In the genomic region with DNA sequence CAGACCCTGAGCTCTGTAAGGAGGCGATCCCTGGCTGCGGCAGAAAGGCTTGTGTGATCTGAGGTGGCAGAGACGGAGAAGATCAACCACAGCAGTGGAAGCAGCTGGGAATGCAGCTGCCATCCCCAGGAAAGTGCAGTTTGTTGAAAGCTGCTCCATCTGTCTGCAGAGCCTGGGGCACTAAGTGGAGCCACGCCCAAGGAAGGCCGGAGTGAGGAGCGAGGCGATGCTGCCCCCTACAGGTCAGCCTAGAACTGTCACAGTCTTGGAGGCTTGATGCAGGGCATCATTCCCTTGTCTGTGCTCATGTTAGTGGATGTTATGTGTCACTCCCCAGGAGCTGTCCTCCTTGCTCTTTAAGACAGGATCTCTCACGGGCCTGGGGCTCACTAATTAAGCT, we compare ENCODE assay signal across 8 mouse cellular contexts. TPM values are rescaled to one million over a fixed set of nuclear protein-coding genes. Genes with fewer than 3 reads are reported as not detected.
A peak's percentile ranks its signal among the peaks of the same experiment; 100 is the strongest.
DNase-seq lines count a peak whose midpoint lies in the region; ATAC-seq lines count a peak whose summit lies in the region.

No protein-coding gene starts in this region.

- no peak overlapping the region for H3K4me3 ChIP-seq in hindbrain, embryonic 13.5 days

- no peak overlapping the region for H3K27ac ChIP-seq in hindbrain, embryonic 13.5 days

- H3K9ac ChIP-seq in hindbrain, embryonic 13.5 days, result no peak overlapping the region; the same call in 1 of the 2 replicates

- H3K4me1 ChIP-seq in hindbrain, embryonic 13.5 days (replicated peaks), result peaks cover 7% of the 10 kb centered on the region

- H3K36me3 ChIP-seq in hindbrain, embryonic 13.5 days, result no peaks in the 10 kb centered on the region

- DNase-seq in NIH3T3 (ENCODE audit: low read depth), result peak; percentile 93
- peak; percentile 93 to 95 for DNase-seq in cerebellum, postnatal 10 days
- DNase-seq in frontal cortex, postnatal 14 days (ENCODE audit: low spot score in 2 of 2), result peak; percentile 62 to 84
- DNase-seq in layer of hippocampus, postnatal 14 days (ENCODE audit: low spot score in 2 of 2), result peak; percentile 81 to 82
- peak; percentile 88 for DNase-seq in lung, postnatal 10 days
- DNase-seq in ovary, postnatal 36 days (ENCODE audit: low spot score), result peak; percentile 83
- peak; percentile 89 for DNase-seq in thymus, postnatal 14 days

- peak overlapping the region; percentile 18; the same call in 1 of the 2 replicates for H3K4me2 ChIP-seq in hindbrain, embryonic 13.5 days

- WGBS in hindbrain, embryonic 13.5 days, result 5% methylated on average over 8 of the region's 8 CpGs

- no peaks in the 10 kb centered on the region for H3K9me3 ChIP-seq in hindbrain, embryonic 13.5 days

- peak; percentile 92 for ATAC-seq in hindbrain, embryonic 13.5 days (ENCODE audit: low FRiP score)

- no peaks in the 10 kb centered on the region for H3K27me3 ChIP-seq in hindbrain, embryonic 13.5 days

RNA-seq across cellular contexts. Expression of a gene that starts 32.5 kb away (rescaled TPM):
- polyA plus RNA-seq in hindbrain, embryonic 13.5 days (2015; fragmentation: Nextera tagmentation; extraction: Ambion mirVana), result 25.7 and 32.9 TPM in 2 replicates
- total RNA-seq in layer of hippocampus, postnatal 14 days (2021), result 10 to 100 TPM; 10.6 to 16.5 TPM
